Mouse (Mus musculus): Measurements from ENCODE around the gene Bcar1. TPM values are rescaled to one million over a fixed set of nuclear protein-coding genes. Genes with fewer than 3 reads are reported as not detected.
A peak's percentile ranks its signal among the peaks of the same experiment; 100 is the strongest.

Bcar1 gene
- polyA plus RNA-seq, 1 experiment from 2014 or later = 40.2 TPM

DNA sequence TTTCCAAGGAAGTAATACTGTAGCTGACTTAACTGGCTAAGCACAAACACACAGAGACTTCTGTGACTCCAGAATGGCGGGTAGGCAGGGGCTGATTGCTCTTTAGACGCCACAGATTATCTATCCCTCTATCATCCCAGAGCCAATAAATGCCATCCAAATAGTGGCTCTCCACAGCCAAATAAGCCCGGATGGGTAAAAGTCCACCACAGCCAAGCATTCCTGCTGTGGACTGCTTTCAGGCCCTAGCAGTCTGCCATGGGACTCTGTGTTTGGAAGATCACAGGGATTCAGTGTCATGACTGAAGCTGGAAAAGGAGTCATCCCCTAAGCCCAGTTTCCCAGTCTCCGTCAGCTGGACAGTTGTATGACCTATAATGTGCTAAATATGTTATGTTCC, 16.1 kb downstream of the Bcar1 start:
- no peak for ATAC-seq (ENCODE audit: insufficient number of reproducible peaks, low FRiP score, low TSS enrichment, low read depth)
- Histone ChIP-seq H3K4me2 (replicated peaks) (no peak overlapping the region), H3K4me1 (peaks cover 64% of the 10 kb centered on the region), H3K9me3 (replicated peaks) (no peaks in the 10 kb centered on the region), H3K4me3 (replicated peaks) (no peak overlapping the region), H3K9ac (no peak overlapping the region), H3K36me3 (no peaks in the 10 kb centered on the region), H3K27me3 (no peaks in the 10 kb centered on the region), H3K27ac (replicated peaks) (no peak overlapping the region)
- WGBS = 80% methylated on average over 4 of the region's 4 CpGs

- Histone ChIP-seq H3K9ac (no peak overlapping the region), H3K4me1 (peaks cover 57% of the 10 kb centered on the region), H3K36me3 (no peaks in the 10 kb centered on the region), H3K4me3 (replicated peaks) (no peak overlapping the region), H3K9me3 (replicated peaks) (no peaks in the 10 kb centered on the region), H3K27ac (replicated peaks) (peak overlapping the region; percentile 72), H3K4me2 (replicated peaks) (no peak overlapping the region), H3K27me3 (no peaks in the 10 kb centered on the region)
- ATAC-seq (ENCODE audit: insufficient number of reproducible peaks, low FRiP score, low TSS enrichment, low read depth) = peak; percentile 78
- WGBS = 52% methylated on average over 7 of the region's 7 CpGs
Observed at GRCm38 (mm10) chr8:111726102-111726900, 17.3 kb downstream of the Bcar1 start.

- Histone ChIP-seq H3K36me3 (peaks cover 8% of the 10 kb centered on the region), H3K4me1 (peaks cover 47% of the 10 kb centered on the region), H3K4me2 (replicated peaks) (no peak overlapping the region), H3K4me3 (replicated peaks) (no peak overlapping the region), H3K27me3 (no peaks in the 10 kb centered on the region), H3K27ac (replicated peaks) (no peak overlapping the region), H3K9ac (no peak overlapping the region), H3K9me3 (replicated peaks) (no peaks in the 10 kb centered on the region)
- no peak for ATAC-seq (ENCODE audit: insufficient number of reproducible peaks, low FRiP score, low TSS enrichment, low read depth)
- WGBS = 89% methylated on average over 6 of the region's 6 CpGs
Observed at GRCm38 (mm10) chr8:111725341-111725740, 18.3 kb downstream of the Bcar1 start.

DNA sequence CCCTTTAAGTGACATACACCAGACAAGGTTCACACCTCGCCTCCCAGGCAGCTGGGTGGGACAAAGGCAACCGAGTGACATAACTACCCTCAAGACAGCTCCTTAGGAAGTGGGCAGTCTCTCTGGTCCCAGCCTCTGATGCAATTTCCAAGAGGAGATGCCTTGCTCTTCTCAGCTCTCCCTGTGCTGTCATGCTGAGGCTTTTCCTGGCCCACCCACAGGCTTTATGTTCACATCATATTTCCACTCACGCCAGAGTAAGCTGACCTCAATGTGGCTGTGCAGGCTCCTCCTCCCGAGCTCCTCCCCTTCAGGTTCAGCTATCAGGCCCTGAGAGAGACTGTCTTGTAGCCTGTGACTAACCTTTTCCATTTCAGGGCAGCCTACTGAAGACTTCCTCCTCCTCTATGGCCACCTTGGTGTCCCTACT, 23.5 kb downstream of the Bcar1 start:
- Histone ChIP-seq H3K4me2 (replicated peaks) (no peak overlapping the region), H3K9ac (no peak overlapping the region), H3K27ac (replicated peaks) (no peak overlapping the region), H3K4me1 (peaks cover 45% of the 10 kb centered on the region), H3K4me3 (replicated peaks) (no peak overlapping the region), H3K27me3 (no peaks in the 10 kb centered on the region), H3K36me3 (peaks cover 20% of the 10 kb centered on the region), H3K9me3 (replicated peaks) (no peaks in the 10 kb centered on the region)
- whole genome bisulfite sequencing = 69% methylated on average over 4 of the region's 4 CpGs
- no peak for ATAC-seq (ENCODE audit: insufficient number of reproducible peaks, low FRiP score, low TSS enrichment, low read depth)

DNA sequence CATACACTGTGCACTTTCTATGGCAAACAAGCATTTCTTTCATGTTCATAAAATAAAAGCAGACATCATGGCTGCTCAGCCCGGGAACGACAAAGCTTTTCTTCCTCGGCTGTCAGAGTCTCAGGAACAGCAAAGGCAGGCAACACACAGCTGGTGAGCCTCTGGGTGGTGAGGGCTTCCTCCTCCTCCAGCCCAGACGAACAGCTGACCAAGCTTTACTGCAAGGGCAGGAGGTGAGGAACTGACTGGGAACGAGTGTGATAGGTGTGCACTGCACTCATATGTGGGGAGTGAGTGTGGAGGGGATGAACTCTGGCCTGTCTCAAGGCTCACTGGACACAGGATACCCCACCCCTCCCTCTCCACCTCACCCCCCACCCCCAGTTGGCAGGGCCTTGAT, 24.7 kb downstream of the Bcar1 start:
- Histone ChIP-seq H3K27me3 (no peaks in the 10 kb centered on the region), H3K9ac (no peak overlapping the region), H3K27ac (replicated peaks) (0 out of 2 replicates have a peak overlapping the region, but pooled peaks have one; percentile 44), H3K4me3 (replicated peaks) (no peak overlapping the region), H3K36me3 (peaks cover 30% of the 10 kb centered on the region), H3K9me3 (replicated peaks) (no peaks in the 10 kb centered on the region), H3K4me2 (replicated peaks) (no peak overlapping the region), H3K4me1 (peaks cover 37% of the 10 kb centered on the region)
- WGBS = 57% methylated on average over 5 of the region's 5 CpGs
- no peak for ATAC-seq (ENCODE audit: insufficient number of reproducible peaks, low FRiP score, low TSS enrichment, low read depth)

DNA sequence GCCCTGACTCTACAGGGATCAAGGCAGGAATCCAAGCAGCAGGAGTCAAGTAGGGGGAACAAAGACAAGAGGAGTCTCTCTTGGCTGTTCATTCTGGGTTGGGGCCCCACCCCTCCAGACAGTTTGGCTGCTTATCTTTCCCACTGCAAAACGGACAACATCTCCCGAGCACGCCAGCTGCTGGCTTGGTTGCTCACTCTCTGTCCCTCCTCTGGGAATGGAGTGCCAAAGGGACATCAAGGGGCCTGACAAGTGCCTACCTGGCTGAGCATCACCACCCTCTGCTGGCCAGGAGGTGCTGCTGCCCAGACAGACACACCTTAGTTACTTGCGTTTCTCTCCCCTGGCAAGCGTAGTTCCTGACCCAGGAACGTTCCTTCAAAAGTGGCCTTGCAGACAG, 25.7 kb downstream of the Bcar1 start:
- Histone ChIP-seq H3K27ac (replicated peaks) (peak overlapping the region; percentile 96), H3K4me3 (replicated peaks) (no peak overlapping the region), H3K4me2 (replicated peaks) (no peak overlapping the region), H3K4me1 (peaks cover 39% of the 10 kb centered on the region), H3K9me3 (replicated peaks) (no peaks in the 10 kb centered on the region), H3K9ac (peak overlapping the region; percentile 6; the same call in 1 of the 2 replicates), H3K27me3 (no peaks in the 10 kb centered on the region), H3K36me3 (peaks cover 40% of the 10 kb centered on the region)
- WGBS = 57% methylated on average over 6 of the region's 6 CpGs
- no peak for ATAC-seq (ENCODE audit: insufficient number of reproducible peaks, low FRiP score, low TSS enrichment, low read depth)

GRCm38 (mm10) chr8:111717488-111717792, 26.2 kb downstream of the Bcar1 start:
- no peaks in the 10 kb centered on the region for H3K27me3 ChIP-seq
- H3K27ac ChIP-seq (replicated peaks) = peak overlapping the region; percentile 96
- peak overlapping the region; percentile 30; the same call in 1 of the 2 replicates for H3K4me2 ChIP-seq (replicated peaks)
- no peak overlapping the region for H3K9ac ChIP-seq
- peaks cover 45% of the 10 kb centered on the region for H3K36me3 ChIP-seq
- 0 out of 2 replicates have a peak, but pooled peaks have one; percentile 7 for ATAC-seq (ENCODE audit: insufficient number of reproducible peaks, low FRiP score, low TSS enrichment, low read depth)
- WGBS = 62% methylated on average over 4 of the region's 4 CpGs
- no peak overlapping the region for H3K4me3 ChIP-seq (replicated peaks)
- H3K9me3 ChIP-seq (replicated peaks) = no peaks in the 10 kb centered on the region
- H3K4me1 ChIP-seq = peaks cover 39% of the 10 kb centered on the region

GRCm38 (mm10) chr8:111716603-111717487, 26.8 kb downstream of the Bcar1 start:
- peak; percentile 79 for ATAC-seq (ENCODE audit: insufficient number of reproducible peaks, low FRiP score, low TSS enrichment, low read depth)

DNA sequence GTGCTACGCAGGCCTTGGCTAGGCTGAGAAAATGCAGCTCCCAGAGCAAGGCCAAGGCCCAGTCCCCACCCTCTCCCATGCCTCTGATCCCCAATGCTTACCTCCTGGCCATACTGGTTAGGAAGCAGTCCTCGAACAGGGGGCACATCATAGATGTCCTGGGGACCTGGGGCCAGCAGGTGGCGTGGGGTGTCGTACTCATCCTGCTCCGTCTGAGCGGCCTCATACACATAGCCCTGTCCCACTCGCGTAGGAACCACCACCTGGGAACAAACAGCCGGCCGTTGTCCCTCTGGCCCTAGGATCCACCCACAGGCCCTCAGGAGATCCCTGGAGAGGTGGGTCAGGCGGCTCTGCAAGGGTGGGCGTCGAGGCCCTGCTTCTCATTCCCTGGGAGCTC, 28.1 kb downstream of the Bcar1 start:
- no peak overlapping the region for H3K27ac ChIP-seq (replicated peaks)
- no peak overlapping the region for H3K4me3 ChIP-seq (replicated peaks)
- ATAC-seq (ENCODE audit: insufficient number of reproducible peaks, low FRiP score, low TSS enrichment, low read depth) = no peak
- no peak overlapping the region for H3K9ac ChIP-seq
- no peaks in the 10 kb centered on the region for H3K9me3 ChIP-seq (replicated peaks)
- 82% methylated on average over 13 of the region's 13 CpGs for WGBS
- peaks cover 57% of the 10 kb centered on the region for H3K36me3 ChIP-seq
- H3K27me3 ChIP-seq = no peaks in the 10 kb centered on the region
- no peak overlapping the region for H3K4me2 ChIP-seq (replicated peaks)
- H3K4me1 ChIP-seq = peaks cover 39% of the 10 kb centered on the region

More at GRCm38 (mm10) chr8:111716603-111717487, 26.8 kb downstream of the Bcar1 start:
- Histone ChIP-seq H3K36me3 (peaks cover 51% of the 10 kb centered on the region), H3K27ac (replicated peaks) (peak overlapping the region; percentile 96), H3K27me3 (no peaks in the 10 kb centered on the region), H3K4me1 (peaks cover 39% of the 10 kb centered on the region), H3K9ac (no peak overlapping the region), H3K9me3 (replicated peaks) (no peaks in the 10 kb centered on the region), H3K4me3 (replicated peaks) (no peak overlapping the region), H3K4me2 (replicated peaks) (peak overlapping the region; percentile 30)
- WGBS = 23% methylated on average over 10 of the region's 10 CpGs

- Histone ChIP-seq H3K9me3 (replicated peaks) (no peaks in the 10 kb centered on the region), H3K4me1 (peaks cover 40% of the 10 kb centered on the region), H3K27ac (replicated peaks) (no peak overlapping the region), H3K27me3 (no peaks in the 10 kb centered on the region), H3K36me3 (peaks cover 56% of the 10 kb centered on the region), H3K9ac (no peak overlapping the region), H3K4me2 (replicated peaks) (no peak overlapping the region), H3K4me3 (replicated peaks) (no peak overlapping the region)
- no peak for ATAC-seq (ENCODE audit: insufficient number of reproducible peaks, low FRiP score, low TSS enrichment, low read depth)
- 96% methylated on average over 12 of the region's 12 CpGs for WGBS
Observed at GRCm38 (mm10) chr8:111714295-111714694, 29.3 kb downstream of the Bcar1 start.

GRCm38 (mm10) chr8:111713817-111714216, 29.8 kb downstream of the Bcar1 start:
- Histone ChIP-seq H3K4me1 (peaks cover 41% of the 10 kb centered on the region), H3K4me3 (replicated peaks) (no peak overlapping the region), H3K36me3 (peaks cover 56% of the 10 kb centered on the region), H3K4me2 (replicated peaks) (no peak overlapping the region), H3K27me3 (no peaks in the 10 kb centered on the region), H3K27ac (replicated peaks) (no peak overlapping the region), H3K9ac (no peak overlapping the region), H3K9me3 (replicated peaks) (no peaks in the 10 kb centered on the region)
- ATAC-seq (ENCODE audit: insufficient number of reproducible peaks, low FRiP score, low TSS enrichment, low read depth) = no peak
- 94% methylated on average over 25 of the region's 25 CpGs for WGBS
